Mouse (Mus musculus) liver, embryonic 13.5 days (tissue): ENCODE measurements around the gene Slc31a1. TPM values are rescaled to one million over a fixed set of nuclear protein-coding genes. Genes with fewer than 3 reads are reported as not detected.

ENCODE experiments used
- ATAC-seq: fragments of 200-750 bp; cut with Nextera tagmentation; 2 replicates; pipeline ENCODE4 v1.8.0; 2017; ENCODE audit warnings: low read depth, mild to moderate bottlenecking, moderate number of reproducible peaks, moderate library complexity
- DNase-seq: peaks from one replicate; pipeline ENCODE4 v3.0.0; 2022
- H3K27ac ChIP-seq: fragments of 300-500 bp; sonication (generic); 2 replicates; pipeline ENCODE4 v1.5.1; 2015; ENCODE audit warnings: moderate library complexity, mild to moderate bottlenecking, inconsistent platforms
- H3K27me3 ChIP-seq: fragments of 300-500 bp; sonication (generic); 2 replicates; pipeline ENCODE4 v1.6.1; 2015; ENCODE audit warnings: mild to moderate bottlenecking, inconsistent platforms
- H3K36me3 ChIP-seq: fragments of 300-500 bp; sonication (generic); 2 replicates; pipeline ENCODE4 v1.6.1; 2015; ENCODE audit warnings: mild to moderate bottlenecking, inconsistent platforms
- H3K4me1 ChIP-seq: fragments of 300-500 bp; sonication (generic); replicated peaks from 2 replicates; pipeline ENCODE4 v1.6.1; 2015; ENCODE audit warnings: inconsistent platforms
- H3K4me2 ChIP-seq: fragments of 300-500 bp; sonication (generic); 2 replicates; pipeline ENCODE4 v1.6.1; 2015; ENCODE audit warnings: inconsistent platforms, mild to moderate bottlenecking, moderate library complexity
- H3K4me3 ChIP-seq: fragments of 300-500 bp; sonication (generic); replicated peaks from 2 replicates; pipeline ENCODE4 v1.5.1; 2015; ENCODE audit warnings: mild to moderate bottlenecking, inconsistent platforms
- H3K9ac ChIP-seq: fragments of 300-500 bp; sonication (generic); 2 replicates; pipeline ENCODE4 v1.6.1; 2015; ENCODE audit warnings: mild to moderate bottlenecking, inconsistent platforms
- H3K9me3 ChIP-seq: fragments of 300-500 bp; sonication (generic); replicated peaks from 2 replicates; pipeline ENCODE4 v1.6.1; 2016; ENCODE audit warnings: inconsistent platforms
- WGBS: fragments of 180-500 bp; shearing (Covaris S2); methylation state at CpG from one replicate; pipeline ENCODE4 v1.1.7; 2015; ENCODE audit not compliant: insufficient replicate concordance; 5-methylcytosine and 5-hydroxymethylcytosine counted together
- polyA plus RNA-seq: library from polyadenylated mRNA; unstranded; fragments of >200 nt; fragmentation: Nextera tagmentation; extraction: Ambion mirVana; gene quantifications from 2 replicates; pipeline ENCODE4 v1.2.1, GENCODE M21; 2015

The Slc31a1 gene
- polyA plus RNA-seq, 1 experiment from 2014 or later: 39.0 TPM

- ATAC-seq (peak; percentile 74), DNase-seq (peak; percentile 68)
- H3K9me3 ChIP-seq: no peaks in the 10 kb centered on the region
- peak overlapping the region; percentile 40 for H3K27ac ChIP-seq
- WGBS: 44% methylated on average over 4 of the region's 4 CpGs
- H3K4me3 ChIP-seq: no peak overlapping the region
- peaks cover under 1% of the 10 kb centered on the region; the same call in 1 of the 2 replicates for H3K36me3 ChIP-seq
- H3K27me3 ChIP-seq: no peaks in the 10 kb centered on the region
- H3K4me1 ChIP-seq: peaks cover 16% of the 10 kb centered on the region
- H3K4me2 ChIP-seq: no peak overlapping the region
- no peak overlapping the region for H3K9ac ChIP-seq
Observed at GRCm38 (mm10) chr4:62431522-62431921, 71.0 kb downstream of the Slc31a1 start.

- peaks cover 16% of the 10 kb centered on the region for H3K4me1 ChIP-seq
- no peak overlapping the region for H3K4me2 ChIP-seq
- no peaks in the 10 kb centered on the region for H3K9me3 ChIP-seq
- DNase-seq: no peak
- no peaks in the 10 kb centered on the region for H3K27me3 ChIP-seq
- no peak overlapping the region for H3K27ac ChIP-seq
- WGBS: 63% methylated on average over 7 of the region's 7 CpGs
- H3K9ac ChIP-seq: no peak overlapping the region
- no peaks in the 10 kb centered on the region for H3K36me3 ChIP-seq
- no peak for ATAC-seq
- no peak overlapping the region for H3K4me3 ChIP-seq
Observed at GRCm38 (mm10) chr4:62433939-62434870, 73.7 kb downstream of the Slc31a1 start.

GRCm38 (mm10) chr4:62435081-62435480 lies 74.6 kb downstream of the Slc31a1 start, which contains the start of gene Rnf183:
TSS of gene Rnf183 (minus strand) at chr4:62435252.
- ATAC-seq (no peak), DNase-seq (no peak)
- Histone ChIP-seq H3K9ac (no peak within 1 kb of the TSS), H3K36me3 (no peaks in the 10 kb centered on the region), H3K27ac (no peak within 1 kb of the TSS), H3K4me1 (peaks cover 14% of the 10 kb centered on the region), H3K4me2 (no peak within 1 kb of the TSS), H3K9me3 (no peaks in the 10 kb centered on the region), H3K27me3 (no peaks in the 10 kb centered on the region), H3K4me3 (no peak within 1 kb of the TSS)
- WGBS: 67% methylated on average over 6 of the region's 6 CpGs

- no peak overlapping the region for H3K27ac ChIP-seq
- no peak overlapping the region for H3K4me3 ChIP-seq
- 73% methylated on average over 3 of the region's 3 CpGs for WGBS
- peaks cover under 1% of the 10 kb centered on the region; the same call in 1 of the 2 replicates for H3K4me1 ChIP-seq
- no peaks in the 10 kb centered on the region for H3K36me3 ChIP-seq
- no peak overlapping the region for H3K9ac ChIP-seq
- ATAC-seq (no peak), DNase-seq (no peak)
- no peak overlapping the region for H3K4me2 ChIP-seq
- no peaks in the 10 kb centered on the region for H3K27me3 ChIP-seq
- no peaks in the 10 kb centered on the region for H3K9me3 ChIP-seq
Observed at GRCm38 (mm10) chr4:62437256-62437778, 76.8 kb downstream of the Slc31a1 start.

- ATAC-seq: no peak
- DNase-seq: no peak
- Histone ChIP-seq H3K9me3 (no peaks in the 10 kb centered on the region), H3K27ac (no peak overlapping the region), H3K4me2 (no peak overlapping the region), H3K4me3 (no peak overlapping the region), H3K27me3 (no peaks in the 10 kb centered on the region), H3K4me1 (no peaks in the 10 kb centered on the region), H3K36me3 (no peaks in the 10 kb centered on the region), H3K9ac (no peak overlapping the region)
- 69% methylated on average over 7 of the region's 7 CpGs for whole genome bisulfite sequencing
Observed at GRCm38 (mm10) chr4:62437871-62438270, 77.3 kb downstream of the Slc31a1 start.

- no peaks in the 10 kb centered on the region for H3K4me1 ChIP-seq
- ATAC-seq: no peak
- no peak overlapping the region for H3K9ac ChIP-seq
- DNase-seq: no peak
- H3K27ac ChIP-seq: no peak overlapping the region
- H3K27me3 ChIP-seq: no peaks in the 10 kb centered on the region
- no peak overlapping the region for H3K4me3 ChIP-seq
- H3K4me2 ChIP-seq: no peak overlapping the region
- WGBS: 26% methylated on average over 4 of the region's 4 CpGs
- H3K9me3 ChIP-seq: no peaks in the 10 kb centered on the region
- H3K36me3 ChIP-seq: no peaks in the 10 kb centered on the region
Observed at GRCm38 (mm10) chr4:62439793-62440192, 79.3 kb downstream of the Slc31a1 start.

GRCm38 (mm10) chr4:62440544-62440943 lies 80.0 kb downstream of the Slc31a1 start:
- ATAC-seq (no peak), DNase-seq (no peak)
- no peaks in the 10 kb centered on the region for H3K27me3 ChIP-seq
- no peaks in the 10 kb centered on the region for H3K9me3 ChIP-seq
- no peak overlapping the region for H3K9ac ChIP-seq
- H3K4me2 ChIP-seq: no peak overlapping the region
- WGBS: 59% methylated on average over 4 of the region's 4 CpGs
- H3K27ac ChIP-seq: no peak overlapping the region
- H3K36me3 ChIP-seq: no peaks in the 10 kb centered on the region
- no peaks in the 10 kb centered on the region for H3K4me1 ChIP-seq
- H3K4me3 ChIP-seq: no peak overlapping the region

GRCm38 (mm10) chr4:62440986-62441385 lies 80.5 kb downstream of the Slc31a1 start:
- no peaks in the 10 kb centered on the region for H3K36me3 ChIP-seq
- H3K27ac ChIP-seq: no peak overlapping the region
- H3K9ac ChIP-seq: no peak overlapping the region
- no peaks in the 10 kb centered on the region for H3K9me3 ChIP-seq
- ATAC-seq (no peak), DNase-seq (no peak)
- no peak overlapping the region for H3K4me2 ChIP-seq
- no peaks in the 10 kb centered on the region for H3K4me1 ChIP-seq
- H3K27me3 ChIP-seq: no peaks in the 10 kb centered on the region
- WGBS: 69% methylated on average over 4 of the region's 4 CpGs
- H3K4me3 ChIP-seq: no peak overlapping the region

Other genes starting within 250 kb of the Slc31a1 start
- not detected in 2 replicates for gene Mup21, start 209.9 kb upstream of the Slc31a1 start, polyA plus RNA-seq
- gene Zfp37, start 129.7 kb upstream of the Slc31a1 start, polyA plus RNA-seq: 0.47 and 0.78 TPM in 2 replicates
- gene Slc31a2, start 98.2 kb upstream of the Slc31a1 start, polyA plus RNA-seq: 5.6 and 6.7 TPM in 2 replicates
- gene Fkbp15, start 179 bp upstream of the Slc31a1 start, polyA plus RNA-seq: 15.5 and 15.7 TPM in 2 replicates
- 77.7 and 97.1 TPM in 2 replicates for gene Cdc26, start 47.9 kb downstream of the Slc31a1 start, polyA plus RNA-seq
- 13.1 and 15.2 TPM in 2 replicates for gene Prpf4, start 48.1 kb downstream of the Slc31a1 start, polyA plus RNA-seq
- not detected in 2 replicates for gene Rnf183, start 74.5 kb downstream of the Slc31a1 start, polyA plus RNA-seq
- gene Wdr31, start 110.2 kb downstream of the Slc31a1 start, polyA plus RNA-seq: 1.6 and 2.1 TPM in 2 replicates
- gene Bspry, start 119.3 kb downstream of the Slc31a1 start, polyA plus RNA-seq: 0.20 and 0.34 TPM in 2 replicates
- gene Hdhd3, start 142.7 kb downstream of the Slc31a1 start, polyA plus RNA-seq: 6.3 and 7.1 TPM in 2 replicates
- 616 and 657 TPM in 2 replicates for gene Alad, start 159.2 kb downstream of the Slc31a1 start, polyA plus RNA-seq
- gene Pole3, start 164.3 kb downstream of the Slc31a1 start, polyA plus RNA-seq: 77.3 and 81.0 TPM in 2 replicates
- gene 4933430I17Rik, start 164.6 kb downstream of the Slc31a1 start, polyA plus RNA-seq: 0.14 and 0.23 TPM in 2 replicates
- 5.7 and 5.9 TPM in 2 replicates for gene Rgs3, start 199.1 kb downstream of the Slc31a1 start, polyA plus RNA-seq